Comparison of ENCODE assay signal across 8 mouse cellular contexts in genomic region chr9:103363088-103363487, GRCm38 (mm10). TPM values are rescaled to one million over a fixed set of nuclear protein-coding genes. Genes with fewer than 3 reads are reported as not detected.
A peak's percentile ranks its signal among the peaks of the same experiment; 100 is the strongest.
DNase-seq lines count a peak whose midpoint lies in the region; ATAC-seq and TF ChIP-seq lines count a peak whose summit lies in the region.

No protein-coding gene starts in this region.

- 39% methylated on average over 6 of the region's 6 CpGs for WGBS in kidney, adult 2 months
- 63% methylated on average over 6 of the region's 6 CpGs for WGBS in embryonic facial prominence, embryonic 11.5 days
- WGBS in hindbrain, postnatal 0 days, result 71% methylated on average over 6 of the region's 6 CpGs
- 74% methylated on average over 6 of the region's 6 CpGs for WGBS in midbrain, embryonic 14.5 days

- H3K9ac ChIP-seq in embryonic facial prominence, embryonic 11.5 days (replicated peaks; ENCODE audit: low read length), result no peak overlapping the region
- no peak overlapping the region for H3K9ac ChIP-seq in hindbrain, postnatal 0 days (replicated peaks; ENCODE audit: low read length)
- H3K9ac ChIP-seq in midbrain, embryonic 14.5 days (replicated peaks; ENCODE audit: low read length), result no peak overlapping the region

- no peak for DNase-seq in kidney, adult 2 months
- no peak for DNase-seq in kidney, adult 11 months
- DNase-seq in embryonic facial prominence, embryonic 11.5 days (ENCODE audit: low spot score), result no peak
- DNase-seq in hindbrain, postnatal 0 days (ENCODE audit: low spot score), result no peak
- DNase-seq in midbrain, embryonic 14.5 days, result no peak
- DNase-seq in thymus, adult 18-20 months, result no peak
- DNase-seq in right cerebral cortex, postnatal 14 days, result no peak
- DNase-seq in embryo, embryonic 11 days, result no peak

- no peak for ATAC-seq in embryonic facial prominence, embryonic 11.5 days (replicated peaks; ENCODE audit: insufficient number of reproducible peaks, low FRiP score, low TSS enrichment, low read depth)
- ATAC-seq in hindbrain, postnatal 0 days, result no peak
- no peak for ATAC-seq in midbrain, embryonic 14.5 days (ENCODE audit: low FRiP score, low TSS enrichment)

- no peak overlapping the region for H3K4me3 ChIP-seq in kidney, adult 2 months (ENCODE audit: insufficient read depth, low read depth, low read length)
- H3K4me3 ChIP-seq in embryonic facial prominence, embryonic 11.5 days (ENCODE audit: low read depth, low read length), result peak overlapping the region; percentile 91
- H3K4me3 ChIP-seq in hindbrain, postnatal 0 days (ENCODE audit: low read length), result peak overlapping the region; percentile 90; the same call in 1 of the 2 replicates
- peak overlapping the region; percentile 88 for H3K4me3 ChIP-seq in midbrain, embryonic 14.5 days (replicated peaks; ENCODE audit: low read depth, low read length)

- no peak for TF ChIP-seq POLR2A in kidney, adult 2 months (IDR thresholded peaks at IDR 0.05; ENCODE audit: low read depth, low read length)

- no peaks in the 10 kb centered on the region for H3K9me3 ChIP-seq in embryonic facial prominence, embryonic 11.5 days (replicated peaks; ENCODE audit: control insufficient read depth, low read length)
- no peaks in the 10 kb centered on the region for H3K9me3 ChIP-seq in hindbrain, postnatal 0 days (ENCODE audit: low read length)
- H3K9me3 ChIP-seq in midbrain, embryonic 14.5 days (ENCODE audit: control insufficient read depth, low read length), result no peaks in the 10 kb centered on the region

- TF ChIP-seq CTCF in kidney, adult 2 months (conservative IDR thresholded peaks at IDR 0.05; ENCODE audit: insufficient read depth, insufficient read length, low read depth, low read length), result no peak
- TF ChIP-seq CTCF in hindbrain, postnatal 0 days (IDR thresholded peaks at IDR 0.05; ENCODE audit: low read depth), result no peak

- no peak overlapping the region; the same call in 1 of the 2 replicates for H3K4me2 ChIP-seq in embryonic facial prominence, embryonic 11.5 days (ENCODE audit: low read depth, low read length)
- peak overlapping the region; percentile 95 for H3K4me2 ChIP-seq in hindbrain, postnatal 0 days (ENCODE audit: low read depth, low read length)
- peak overlapping the region; percentile 87 for H3K4me2 ChIP-seq in midbrain, embryonic 14.5 days (ENCODE audit: low read length)

- H3K4me1 ChIP-seq in kidney, adult 2 months (ENCODE audit: control insufficient read depth, insufficient read depth, low read length), result peaks cover 7% of the 10 kb centered on the region; the same call in 1 of the 2 replicates
- peaks cover 3% of the 10 kb centered on the region for H3K4me1 ChIP-seq in embryonic facial prominence, embryonic 11.5 days (ENCODE audit: control insufficient read depth, insufficient read depth, low read length)
- H3K4me1 ChIP-seq in hindbrain, postnatal 0 days (ENCODE audit: insufficient read depth, low read length), result peaks cover 18% of the 10 kb centered on the region; the same call in 1 of the 2 replicates
- peaks cover 17% of the 10 kb centered on the region for H3K4me1 ChIP-seq in midbrain, embryonic 14.5 days (ENCODE audit: control insufficient read depth, insufficient read depth, low read length)

- H3K27me3 ChIP-seq in kidney, adult 2 months (replicated peaks; ENCODE audit: control insufficient read depth, insufficient read depth, low read length), result no peaks in the 10 kb centered on the region
- no peaks in the 10 kb centered on the region for H3K27me3 ChIP-seq in embryonic facial prominence, embryonic 11.5 days (ENCODE audit: control insufficient read depth, insufficient read depth, low read length)
- H3K27me3 ChIP-seq in hindbrain, postnatal 0 days (ENCODE audit: insufficient read depth, low read length), result no peaks in the 10 kb centered on the region
- H3K27me3 ChIP-seq in midbrain, embryonic 14.5 days (ENCODE audit: control insufficient read depth, insufficient read depth, low read length), result no peaks in the 10 kb centered on the region

- peak overlapping the region; percentile 51; the same call in 1 of the 2 replicates for H3K27ac ChIP-seq in kidney, adult 2 months (ENCODE audit: insufficient read depth, low read depth, low read length)
- no peak overlapping the region for H3K27ac ChIP-seq in embryonic facial prominence, embryonic 11.5 days (replicated peaks; ENCODE audit: low read depth, low read length)
- no peak overlapping the region for H3K27ac ChIP-seq in hindbrain, postnatal 0 days
- H3K27ac ChIP-seq in midbrain, embryonic 14.5 days (replicated peaks; ENCODE audit: low read depth, low read length), result no peak overlapping the region

- H3K36me3 ChIP-seq in kidney, adult 2 months (ENCODE audit: control insufficient read depth, insufficient read depth, low read length), result peaks cover 3% of the 10 kb centered on the region
- peaks cover 10% of the 10 kb centered on the region for H3K36me3 ChIP-seq in embryonic facial prominence, embryonic 11.5 days (replicated peaks; ENCODE audit: control insufficient read depth, insufficient read depth, low read depth, low read length)
- peaks cover 8% of the 10 kb centered on the region; the same call in 1 of the 2 replicates for H3K36me3 ChIP-seq in hindbrain, postnatal 0 days (ENCODE audit: insufficient read depth, low read length)
- peaks cover 17% of the 10 kb centered on the region for H3K36me3 ChIP-seq in midbrain, embryonic 14.5 days (ENCODE audit: control insufficient read depth, insufficient read depth, low read length)

RNA-seq across cellular contexts. Expression of gene Cdv3, which starts 2.6 kb away (rescaled TPM):
- polyA plus RNA-seq in kidney, adult 2 months (2012; rRNA removed), result 24.4 and 27.0 TPM in 2 replicates
- polyA plus RNA-seq in embryonic facial prominence, embryonic 11.5 days (2014; fragmentation: Nextera tagmentation; extraction: Ambion mirVana), result 142 and 147 TPM in 2 replicates
- total RNA-seq in hindbrain, postnatal 0 days (2014; rRNA removed), result 85.7 and 111 TPM in 2 replicates
- polyA plus RNA-seq in hindbrain, postnatal 0 days (2015; fragmentation: Nextera tagmentation; extraction: Ambion mirVana), result 90.5 and 97.5 TPM in 2 replicates
- polyA plus RNA-seq in midbrain, embryonic 14.5 days (2014; fragmentation: Nextera tagmentation; extraction: Ambion mirVana), result 62.0 and 76.0 TPM in 2 replicates

RNA-seq across cellular contexts. Expression of gene Topbp1, which starts 58.1 kb away (rescaled TPM):
- polyA plus RNA-seq in kidney, adult 2 months (2012; rRNA removed), result 4.4 and 4.7 TPM in 2 replicates
- 79.1 and 90.1 TPM in 2 replicates for polyA plus RNA-seq in embryonic facial prominence, embryonic 11.5 days (2014; fragmentation: Nextera tagmentation; extraction: Ambion mirVana)
- total RNA-seq in hindbrain, postnatal 0 days (2014; rRNA removed), result 24.9 and 26.0 TPM in 2 replicates
- 20.3 and 21.3 TPM in 2 replicates for polyA plus RNA-seq in hindbrain, postnatal 0 days (2015; fragmentation: Nextera tagmentation; extraction: Ambion mirVana)
- 16.4 and 23.8 TPM in 2 replicates for polyA plus RNA-seq in midbrain, embryonic 14.5 days (2014; fragmentation: Nextera tagmentation; extraction: Ambion mirVana)

RNA-seq across cellular contexts. Expression of gene 1300017J02Rik, which starts 58.2 kb away (rescaled TPM):
- 0.05 and 0.08 TPM in 2 replicates for polyA plus RNA-seq in kidney, adult 2 months (2012; rRNA removed)
- polyA plus RNA-seq in embryonic facial prominence, embryonic 11.5 days (2014; fragmentation: Nextera tagmentation; extraction: Ambion mirVana), result 1.2 and 1.6 TPM in 2 replicates
- 0.31 and 0.54 TPM in 2 replicates for total RNA-seq in hindbrain, postnatal 0 days (2014; rRNA removed)
- polyA plus RNA-seq in hindbrain, postnatal 0 days (2015; fragmentation: Nextera tagmentation; extraction: Ambion mirVana), result 0.50 and 1.0 TPM in 2 replicates
- polyA plus RNA-seq in midbrain, embryonic 14.5 days (2014; fragmentation: Nextera tagmentation; extraction: Ambion mirVana), result 0.14 TPM in 1 of 2 replicates, not detected in the other
